Mouse (Mus musculus): ENCODE measurements around the gene Slco2a1. TPM values are rescaled to one million over a fixed set of nuclear protein-coding genes. Genes with fewer than 3 reads are reported as not detected.
A peak's percentile ranks its signal among the peaks of the same experiment; 100 is the strongest.

The Slco2a1 gene
- 0.31 and 0.54 TPM in 2 replicates for polyA plus RNA-seq (2014; fragmentation: Nextera tagmentation; extraction: Ambion mirVana)

DNA sequence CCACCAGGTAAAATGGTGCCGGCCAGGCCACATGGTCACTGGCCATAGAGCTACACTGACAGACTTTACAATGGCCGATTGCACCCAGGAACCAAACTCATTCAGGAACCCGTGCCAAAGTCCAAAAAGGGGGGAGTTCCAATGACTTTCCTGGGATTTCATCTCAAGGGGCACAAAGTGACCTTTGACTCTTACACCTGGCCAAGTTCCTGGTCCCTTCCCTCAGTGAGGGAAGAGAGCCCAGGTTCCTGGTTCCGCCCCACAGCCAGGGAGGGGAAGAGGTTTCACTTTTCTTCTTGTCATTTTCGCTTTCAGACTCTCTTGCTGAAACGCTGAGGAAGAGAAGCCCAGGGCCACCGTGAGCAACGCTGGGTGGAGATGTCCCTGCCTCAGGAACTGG lies at the start of gene Slco2a1:
Gene Slco2a1 (plus strand): TSS at position 251 of the 400 bp plus-strand sequence.
- Histone ChIP-seq H3K4me3 (ENCODE audit: low read depth, low read length) (no peak within 1 kb of the TSS), H3K27ac (ENCODE audit: low read depth, low read length) (no peak within 1 kb of the TSS; the same call in 1 of the 2 replicates), H3K4me2 (no peak within 1 kb of the TSS), H3K27me3 (ENCODE audit: control insufficient read depth, insufficient read depth, low read length) (no peaks in the 10 kb centered on the region), H3K9ac (ENCODE audit: low read length) (no peak within 1 kb of the TSS), H3K4me1 (ENCODE audit: control insufficient read depth, insufficient read depth, low read length) (peaks cover 15% of the 10 kb centered on the region), H3K36me3 (ENCODE audit: control insufficient read depth, insufficient read depth, low read length) (no peaks in the 10 kb centered on the region), H3K9me3 (ENCODE audit: control insufficient read depth, low read length) (no peaks in the 10 kb centered on the region)
- WGBS = 92% methylated on average over 8 of the region's 8 CpGs
- ATAC-seq (ENCODE audit: low FRiP score) = no peak
- no peak for DNase-seq (ENCODE audit: low spot score, missing footprints)

GRCm38 (mm10) chr9:102942221-102942620 lies 46.3 kb upstream of the Slco2a1 start:
- Histone ChIP-seq H3K27ac (ENCODE audit: low read depth, low read length) (no peak overlapping the region), H3K4me3 (ENCODE audit: low read depth, low read length) (no peak overlapping the region), H3K27me3 (ENCODE audit: control insufficient read depth, insufficient read depth, low read length) (no peaks in the 10 kb centered on the region), H3K9me3 (ENCODE audit: control insufficient read depth, low read length) (no peaks in the 10 kb centered on the region), H3K4me2 (no peak overlapping the region), H3K9ac (ENCODE audit: low read length) (no peak overlapping the region), H3K4me1 (ENCODE audit: control insufficient read depth, insufficient read depth, low read length) (no peaks in the 10 kb centered on the region), H3K36me3 (ENCODE audit: control insufficient read depth, insufficient read depth, low read length) (no peaks in the 10 kb centered on the region)
- ATAC-seq (ENCODE audit: low FRiP score) = no peak
- 80% methylated on average over 4 of the region's 4 CpGs for WGBS
- DNase-seq (ENCODE audit: low spot score, missing footprints) = peak; percentile 64

DNA sequence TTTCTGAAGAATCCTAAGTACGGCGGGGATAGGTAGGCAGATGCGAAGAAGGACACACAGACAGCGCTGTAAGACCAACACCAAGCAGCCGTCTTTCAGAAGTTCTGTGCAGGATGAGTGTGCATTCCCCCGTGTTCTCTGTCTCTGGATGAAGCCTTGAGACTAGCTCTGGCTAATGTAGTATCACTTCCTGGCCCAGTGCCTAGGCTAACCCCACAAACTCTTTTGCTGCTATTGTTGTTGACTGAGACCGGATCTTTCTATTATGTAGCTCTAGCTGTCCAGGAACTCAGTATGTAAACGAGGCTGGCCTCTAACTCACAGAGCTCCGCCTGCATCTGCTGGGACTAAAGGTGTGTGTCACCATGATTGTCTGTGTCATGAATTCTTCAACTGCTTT lies 43.6 kb upstream of the Slco2a1 start:
- WGBS = 90% methylated on average over 9 of the region's 9 CpGs
- ATAC-seq (ENCODE audit: low FRiP score) (no peak), DNase-seq (ENCODE audit: low spot score, missing footprints) (peak; percentile 67)

DNA sequence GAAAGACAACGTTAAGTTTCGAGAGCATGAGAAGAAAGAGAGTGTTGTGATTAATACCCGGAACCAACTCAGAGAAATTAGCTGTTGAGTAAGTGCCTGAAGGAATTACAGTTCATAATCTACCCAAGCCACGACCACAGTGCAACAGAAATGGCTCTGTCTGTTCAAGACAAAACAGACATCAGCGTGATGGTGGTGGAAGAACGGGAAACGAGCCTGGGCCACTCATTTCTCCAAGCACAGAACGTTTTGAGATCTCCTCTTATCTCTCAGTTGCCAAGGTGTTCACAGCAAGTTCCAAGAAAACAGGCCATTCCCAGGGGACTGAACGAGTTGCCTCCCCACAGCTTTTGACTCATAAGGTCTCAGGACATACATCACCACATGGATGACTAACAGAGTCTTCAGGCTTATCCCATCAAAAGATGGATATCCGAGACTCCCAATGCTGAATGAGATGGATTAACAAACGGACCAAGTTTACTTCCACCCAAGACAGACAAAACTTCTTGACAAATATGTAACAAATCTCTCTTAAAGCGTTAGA lies 42.0 kb upstream of the Slco2a1 start:
- H3K27me3 ChIP-seq (ENCODE audit: control insufficient read depth, insufficient read depth, low read length) = no peaks in the 10 kb centered on the region
- no peak overlapping the region for H3K4me3 ChIP-seq (ENCODE audit: low read depth, low read length)
- H3K9ac ChIP-seq (ENCODE audit: low read length) = no peak overlapping the region
- H3K36me3 ChIP-seq (ENCODE audit: control insufficient read depth, insufficient read depth, low read length) = no peaks in the 10 kb centered on the region
- no peaks in the 10 kb centered on the region for H3K4me1 ChIP-seq (ENCODE audit: control insufficient read depth, insufficient read depth, low read length)
- H3K4me2 ChIP-seq = no peak overlapping the region
- ATAC-seq (ENCODE audit: low FRiP score) (no peak), DNase-seq (ENCODE audit: low spot score, missing footprints) (peak; percentile 21)
- whole genome bisulfite sequencing = 85% methylated on average over 12 of the region's 12 CpGs
- no peaks in the 10 kb centered on the region for H3K9me3 ChIP-seq (ENCODE audit: control insufficient read depth, low read length)
- no peak overlapping the region for H3K27ac ChIP-seq (ENCODE audit: low read depth, low read length)

More for the DNA sequence above, 43.6 kb upstream of the Slco2a1 start:
- Histone ChIP-seq H3K4me3 (ENCODE audit: low read depth, low read length) (no peak overlapping the region), H3K4me1 (ENCODE audit: control insufficient read depth, insufficient read depth, low read length) (no peaks in the 10 kb centered on the region), H3K9me3 (ENCODE audit: control insufficient read depth, low read length) (no peaks in the 10 kb centered on the region), H3K9ac (ENCODE audit: low read length) (no peak overlapping the region), H3K27me3 (ENCODE audit: control insufficient read depth, insufficient read depth, low read length) (no peaks in the 10 kb centered on the region), H3K36me3 (ENCODE audit: control insufficient read depth, insufficient read depth, low read length) (no peaks in the 10 kb centered on the region), H3K4me2 (no peak overlapping the region), H3K27ac (ENCODE audit: low read depth, low read length) (no peak overlapping the region)

DNA sequence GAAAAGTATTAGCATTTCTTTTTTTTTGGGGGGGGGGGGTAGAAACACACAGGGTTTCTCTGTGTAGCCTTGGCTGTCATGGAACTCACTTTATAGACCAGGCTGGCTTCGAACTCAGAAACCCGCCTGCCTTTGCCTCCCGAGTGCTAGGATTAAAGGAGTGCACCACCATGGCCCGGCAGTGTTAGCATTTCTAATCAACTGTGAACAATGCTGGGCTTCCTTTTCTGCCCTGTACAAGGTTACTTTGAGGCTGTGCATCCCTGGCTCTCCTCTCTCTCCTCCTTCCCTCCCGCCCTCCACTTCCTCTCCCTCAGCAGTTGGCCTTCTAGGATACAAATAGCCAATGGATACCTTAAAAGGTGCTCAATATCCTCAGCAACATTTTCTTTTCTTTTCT lies 39.8 kb upstream of the Slco2a1 start:
- ATAC-seq (ENCODE audit: low FRiP score) (no peak), DNase-seq (ENCODE audit: low spot score, missing footprints) (peak; percentile 44)
- Histone ChIP-seq H3K4me3 (ENCODE audit: low read depth, low read length) (no peak overlapping the region), H3K9me3 (ENCODE audit: control insufficient read depth, low read length) (no peaks in the 10 kb centered on the region), H3K4me2 (no peak overlapping the region), H3K4me1 (ENCODE audit: control insufficient read depth, insufficient read depth, low read length) (no peaks in the 10 kb centered on the region), H3K36me3 (ENCODE audit: control insufficient read depth, insufficient read depth, low read length) (no peaks in the 10 kb centered on the region), H3K27ac (ENCODE audit: low read depth, low read length) (no peak overlapping the region), H3K9ac (ENCODE audit: low read length) (no peak overlapping the region), H3K27me3 (ENCODE audit: control insufficient read depth, insufficient read depth, low read length) (no peaks in the 10 kb centered on the region)
- 70% methylated on average over 5 of the region's 5 CpGs for WGBS

DNA sequence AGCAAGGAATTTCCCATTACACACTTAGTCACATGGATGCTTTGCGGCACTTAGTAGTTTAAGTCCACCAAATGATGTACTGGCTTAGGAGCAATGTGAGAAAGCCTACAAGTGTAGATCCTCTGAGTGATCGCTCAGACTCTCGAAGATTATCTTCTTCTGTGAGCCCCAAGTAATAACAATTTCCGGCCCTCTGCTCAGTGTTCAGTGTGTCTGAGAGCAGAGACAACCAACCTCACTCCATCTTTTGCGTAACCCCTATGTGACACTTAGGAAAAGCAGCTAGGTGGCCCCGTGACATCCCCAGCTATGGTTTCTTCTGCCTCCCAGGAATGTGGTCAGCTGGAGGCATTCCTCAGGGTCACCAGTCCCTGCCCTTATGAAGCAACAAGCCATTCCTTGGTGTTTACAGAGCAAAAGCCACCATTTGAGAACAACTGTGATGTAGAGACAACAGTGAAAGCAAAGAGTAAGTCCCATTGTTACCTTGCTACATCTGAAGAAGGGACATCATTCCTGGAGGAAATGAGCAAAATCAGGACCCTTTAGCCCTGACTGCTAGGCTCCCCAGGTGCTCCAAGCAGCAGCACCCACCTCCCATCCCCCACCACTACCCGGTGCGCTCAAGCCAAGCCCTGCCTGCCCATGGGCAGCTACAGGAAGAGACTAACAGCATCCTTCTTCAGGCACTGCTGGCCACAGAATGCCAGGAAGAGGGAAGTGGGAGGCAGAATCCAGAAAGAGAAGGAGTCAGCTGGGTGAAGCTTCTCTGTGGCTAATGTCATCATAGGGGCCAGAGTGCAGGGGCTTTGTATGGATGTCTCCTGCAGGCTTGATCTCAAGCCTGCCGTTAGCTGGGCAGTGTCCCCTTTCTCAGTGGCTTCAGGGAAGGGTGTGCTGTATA lies 37.2 kb upstream of the Slco2a1 start:
- DNase-seq (ENCODE audit: low spot score, missing footprints) (peak; percentile 26), ATAC-seq (ENCODE audit: low FRiP score) (no peak)
- Histone ChIP-seq H3K4me1 (ENCODE audit: control insufficient read depth, insufficient read depth, low read length) (no peaks in the 10 kb centered on the region), H3K4me2 (no peak overlapping the region), H3K9me3 (ENCODE audit: control insufficient read depth, low read length) (no peaks in the 10 kb centered on the region), H3K9ac (ENCODE audit: low read length) (no peak overlapping the region), H3K36me3 (ENCODE audit: control insufficient read depth, insufficient read depth, low read length) (no peaks in the 10 kb centered on the region), H3K27ac (ENCODE audit: low read depth, low read length) (no peak overlapping the region), H3K27me3 (ENCODE audit: control insufficient read depth, insufficient read depth, low read length) (no peaks in the 10 kb centered on the region), H3K4me3 (ENCODE audit: low read depth, low read length) (no peak overlapping the region)
- WGBS = 89% methylated on average over 9 of the region's 9 CpGs

- Histone ChIP-seq H3K4me2 (no peak overlapping the region), H3K4me3 (ENCODE audit: low read depth, low read length) (no peak overlapping the region), H3K27me3 (ENCODE audit: control insufficient read depth, insufficient read depth, low read length) (no peaks in the 10 kb centered on the region), H3K9ac (ENCODE audit: low read length) (no peak overlapping the region), H3K4me1 (ENCODE audit: control insufficient read depth, insufficient read depth, low read length) (no peaks in the 10 kb centered on the region), H3K27ac (ENCODE audit: low read depth, low read length) (no peak overlapping the region), H3K9me3 (ENCODE audit: control insufficient read depth, low read length) (no peaks in the 10 kb centered on the region), H3K36me3 (ENCODE audit: control insufficient read depth, insufficient read depth, low read length) (no peaks in the 10 kb centered on the region)
- ATAC-seq (ENCODE audit: low FRiP score) = no peak
- DNase-seq (ENCODE audit: low spot score, missing footprints) = no peak
- 88% methylated on average over 3 of the region's 3 CpGs for WGBS
Measured at GRCm38 (mm10) chr9:102955866-102956265, 32.6 kb upstream of the Slco2a1 start.

DNA sequence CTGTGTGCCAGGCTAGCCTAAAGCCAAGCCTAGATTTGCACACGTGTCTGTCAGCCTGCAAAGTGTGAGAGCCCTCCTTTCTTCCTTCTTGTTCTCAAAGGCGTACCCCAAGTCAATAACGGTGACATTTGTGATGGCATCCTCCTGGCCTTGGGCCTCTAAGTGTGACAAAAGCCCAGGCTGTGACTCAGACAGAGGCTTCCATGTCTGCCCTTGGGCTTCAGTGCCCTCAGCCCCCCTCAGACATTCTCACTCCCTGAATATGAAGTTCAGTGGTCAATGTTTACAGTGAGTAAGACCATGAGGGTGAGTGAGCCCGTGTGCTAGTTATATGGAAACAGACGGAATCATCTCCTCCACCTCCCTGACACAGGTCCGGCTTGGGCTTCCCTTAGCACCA lies 29.8 kb upstream of the Slco2a1 start:
- Histone ChIP-seq H3K4me1 (ENCODE audit: control insufficient read depth, insufficient read depth, low read length) (no peaks in the 10 kb centered on the region; the same call in 1 of the 2 replicates), H3K9ac (ENCODE audit: low read length) (no peak overlapping the region), H3K9me3 (ENCODE audit: control insufficient read depth, low read length) (no peaks in the 10 kb centered on the region), H3K27me3 (ENCODE audit: control insufficient read depth, insufficient read depth, low read length) (no peaks in the 10 kb centered on the region), H3K36me3 (ENCODE audit: control insufficient read depth, insufficient read depth, low read length) (no peaks in the 10 kb centered on the region), H3K4me3 (ENCODE audit: low read depth, low read length) (no peak overlapping the region), H3K27ac (ENCODE audit: low read depth, low read length) (no peak overlapping the region), H3K4me2 (no peak overlapping the region)
- ATAC-seq (ENCODE audit: low FRiP score) (no peak), DNase-seq (ENCODE audit: low spot score, missing footprints) (no peak)
- 78% methylated on average over 6 of the region's 6 CpGs for WGBS

DNA sequence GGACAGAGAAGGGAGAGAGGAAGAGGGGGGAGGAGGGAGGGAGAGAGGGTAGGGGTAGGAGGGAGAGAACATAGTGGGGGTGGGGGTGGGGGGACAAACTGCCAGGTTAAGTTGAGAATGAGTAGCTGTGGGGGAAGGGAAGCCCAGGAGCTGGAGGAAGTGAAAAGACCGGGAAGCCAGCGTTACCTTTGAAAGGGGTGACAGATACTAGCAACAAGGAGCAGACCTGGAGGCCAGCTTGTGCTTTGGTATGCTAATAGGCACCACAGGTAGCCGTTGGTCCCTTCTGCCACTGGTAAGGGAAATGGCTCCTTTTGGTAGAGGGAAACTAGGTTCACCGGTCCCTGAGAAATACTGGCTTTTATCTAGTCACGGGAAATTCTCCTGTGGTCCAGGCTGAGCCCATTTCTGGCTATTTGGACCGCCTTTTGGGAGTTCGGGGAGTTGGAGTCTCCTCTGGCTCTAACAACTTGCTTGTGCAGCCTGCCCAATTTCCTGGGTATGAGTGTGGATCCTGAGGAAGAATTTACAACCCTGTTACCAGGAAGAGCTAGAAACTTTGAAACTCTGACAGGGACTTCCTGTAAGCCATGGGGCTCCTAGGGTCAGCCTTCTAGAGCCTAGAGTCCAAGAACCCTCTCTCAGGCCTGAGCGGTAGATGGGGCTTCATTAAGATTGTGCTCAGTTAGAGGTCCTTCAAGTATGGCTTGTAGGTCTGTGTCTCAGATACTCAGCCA lies 27.0 kb upstream of the Slco2a1 start:
- WGBS = 26% methylated on average over 8 of the region's 8 CpGs
- no peak overlapping the region for H3K9ac ChIP-seq (ENCODE audit: low read length)
- no peak overlapping the region for H3K27ac ChIP-seq (ENCODE audit: low read depth, low read length)
- no peaks in the 10 kb centered on the region; the same call in 1 of the 2 replicates for H3K4me1 ChIP-seq (ENCODE audit: control insufficient read depth, insufficient read depth, low read length)
- no peak for ATAC-seq (ENCODE audit: low FRiP score)
- H3K4me3 ChIP-seq (ENCODE audit: low read depth, low read length) = no peak overlapping the region
- no peaks in the 10 kb centered on the region for H3K27me3 ChIP-seq (ENCODE audit: control insufficient read depth, insufficient read depth, low read length)
- H3K36me3 ChIP-seq (ENCODE audit: control insufficient read depth, insufficient read depth, low read length) = no peaks in the 10 kb centered on the region
- H3K4me2 ChIP-seq = no peak overlapping the region
- no peaks in the 10 kb centered on the region for H3K9me3 ChIP-seq (ENCODE audit: control insufficient read depth, low read length)
- peak; percentile 47 for DNase-seq (ENCODE audit: low spot score, missing footprints)
